Mouse (Mus musculus): Measurements from ENCODE around the gene Kank2. TPM values are rescaled to one million over a fixed set of nuclear protein-coding genes. Genes with fewer than 3 reads are reported as not detected.
A peak's percentile ranks its signal among the peaks of the same experiment; 100 is the strongest.
"Not testable (repeated sequence)": the region's sequence is repeated elsewhere in the genome, so short reads cannot be mapped to it uniquely, and the experiment has no call there.

The Kank2 gene
- total RNA-seq, 1 experiment from 2014 or later = 0.23 TPM

DNA sequence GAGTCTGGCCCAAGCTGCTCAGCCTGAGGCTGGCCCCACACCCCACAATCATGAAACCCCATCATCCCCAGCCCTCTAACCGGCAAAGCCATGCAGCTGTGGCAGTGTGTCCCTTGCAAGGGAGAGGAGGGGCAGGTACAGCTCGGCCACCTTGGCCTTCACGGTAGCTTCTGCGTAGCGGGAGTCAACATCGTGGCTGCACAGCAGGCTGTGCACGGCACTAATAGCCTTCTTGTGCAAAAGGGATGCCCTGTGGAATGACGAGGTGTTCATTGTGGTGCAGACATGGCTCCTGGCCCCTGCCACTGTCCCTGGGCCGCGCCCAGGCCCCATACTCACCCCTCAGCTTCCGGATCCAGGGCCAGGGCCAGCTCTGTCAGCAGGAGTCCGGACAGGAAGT, 21.6 kb upstream of the Kank2 start:
- ATAC-seq (ENCODE audit: extremely low read depth, insufficient number of reproducible peaks, low FRiP score, poor library complexity, severe bottlenecking) = no peak

DNA sequence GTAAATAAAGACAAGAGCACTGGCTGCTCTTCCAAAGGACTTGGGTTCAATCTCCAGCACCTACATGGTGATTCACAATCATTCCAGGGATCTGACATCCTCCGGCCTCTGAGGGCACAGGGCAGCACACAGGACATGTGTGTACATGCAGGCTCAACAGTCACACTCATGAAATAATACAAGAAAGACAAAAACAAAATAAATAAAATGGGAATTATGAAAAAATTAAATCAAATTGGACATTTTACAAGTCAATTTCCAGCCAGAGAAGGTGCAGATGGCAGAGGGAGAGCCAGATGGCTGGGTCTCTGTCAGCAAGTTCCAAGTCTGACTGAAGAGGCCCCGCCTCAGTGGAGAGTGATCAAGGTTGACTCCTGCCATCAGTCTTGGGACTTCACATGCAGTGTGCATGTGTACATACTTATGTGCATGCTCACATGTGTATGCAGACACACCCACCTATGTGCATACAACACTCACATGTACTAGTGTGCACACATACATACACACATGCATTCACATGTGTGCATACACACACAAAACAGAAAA, 20.7 kb upstream of the Kank2 start:
- no peak for ATAC-seq (ENCODE audit: extremely low read depth, insufficient number of reproducible peaks, low FRiP score, poor library complexity, severe bottlenecking)

DNA sequence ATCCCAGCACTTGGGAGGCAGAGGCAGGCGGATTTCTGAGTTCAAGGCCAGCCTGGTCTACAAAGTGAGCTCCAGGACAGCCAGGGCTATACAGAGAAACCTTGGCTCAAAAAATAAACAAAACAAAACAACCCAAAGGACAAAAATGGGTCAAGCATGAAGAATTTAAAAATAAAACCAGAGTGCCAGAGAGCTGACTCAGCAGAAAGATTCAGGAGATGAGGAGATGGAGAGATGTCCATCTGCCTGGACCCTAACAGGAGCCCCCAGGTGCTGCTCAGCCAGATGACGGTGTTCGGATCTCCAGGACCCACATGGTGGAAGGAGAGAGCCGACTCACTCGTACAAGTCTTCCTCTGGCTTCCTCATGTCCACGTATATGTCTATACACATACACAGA, 20.0 kb upstream of the Kank2 start:
- ATAC-seq (ENCODE audit: extremely low read depth, insufficient number of reproducible peaks, low FRiP score, poor library complexity, severe bottlenecking) = no peak

DNA sequence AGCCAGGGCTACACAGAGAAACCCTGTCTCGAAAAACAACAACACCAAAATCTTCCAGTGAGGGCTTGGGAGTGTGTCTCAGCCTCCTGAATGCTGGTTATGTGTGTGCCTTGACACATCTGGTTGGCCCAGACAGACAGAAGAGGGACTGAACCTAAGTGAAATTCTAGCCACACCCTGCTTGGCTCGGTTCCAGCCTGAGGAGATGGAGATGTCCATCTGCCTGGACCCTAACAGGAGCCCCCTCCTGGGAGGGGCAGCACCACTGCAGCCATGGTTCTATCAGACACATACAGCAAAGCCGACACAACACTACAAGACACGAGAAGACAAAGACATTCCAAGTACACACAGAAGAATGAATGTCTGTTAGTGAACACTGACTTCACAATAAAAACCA, 19.6 kb upstream of the Kank2 start:
- no peak for ATAC-seq (ENCODE audit: extremely low read depth, insufficient number of reproducible peaks, low FRiP score, poor library complexity, severe bottlenecking)

DNA sequence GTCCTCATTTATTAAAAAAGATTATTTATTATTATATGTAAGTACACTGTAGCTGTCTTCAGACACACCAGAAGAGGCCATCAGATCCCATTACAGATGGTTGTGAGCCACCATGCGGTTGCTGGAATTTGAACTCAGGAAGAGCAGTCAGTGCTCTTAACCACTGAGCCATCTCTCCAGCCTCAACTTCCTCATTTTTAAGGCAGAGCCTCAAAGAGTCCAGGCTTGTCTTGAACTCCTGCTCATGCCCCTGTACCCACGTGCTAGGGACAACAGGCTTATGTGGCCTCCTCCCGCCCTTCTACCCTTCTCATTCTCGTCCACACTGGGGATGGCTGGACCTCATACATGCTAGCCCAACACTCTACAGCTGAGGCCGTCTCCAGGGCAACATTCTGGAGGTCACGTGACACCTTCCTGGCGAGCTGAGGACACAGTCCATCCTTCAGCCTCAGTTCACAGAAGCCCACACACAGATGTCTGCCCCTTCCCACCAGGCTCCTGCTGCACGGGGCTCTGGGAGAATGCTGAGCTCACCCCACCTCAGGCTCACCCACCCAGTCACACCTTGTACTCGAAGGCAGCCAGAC, 18.3 kb upstream of the Kank2 start:
- ATAC-seq (ENCODE audit: extremely low read depth, insufficient number of reproducible peaks, low FRiP score, poor library complexity, severe bottlenecking) = no peak

DNA sequence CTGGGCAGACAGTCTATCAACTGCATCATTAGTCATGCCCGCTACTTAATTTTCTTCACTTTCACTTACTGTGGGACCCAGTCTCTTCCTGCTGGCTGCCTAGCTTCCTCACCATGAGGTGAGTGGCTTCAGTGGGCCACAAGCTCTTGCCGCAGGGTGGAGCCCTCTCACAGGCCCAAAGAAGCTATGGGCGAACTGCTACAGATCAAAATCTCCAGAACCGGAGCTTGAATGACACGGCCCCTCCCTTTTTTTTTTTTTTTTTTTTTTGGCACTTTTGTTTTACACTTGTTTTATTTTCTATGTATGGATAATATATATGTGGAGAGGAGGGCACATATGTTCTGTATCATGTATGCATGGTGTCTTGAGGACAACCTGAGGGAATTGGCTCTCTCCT, 12.6 kb upstream of the Kank2 start:
- ATAC-seq (ENCODE audit: extremely low read depth, insufficient number of reproducible peaks, low FRiP score, poor library complexity, severe bottlenecking) = no peak

DNA sequence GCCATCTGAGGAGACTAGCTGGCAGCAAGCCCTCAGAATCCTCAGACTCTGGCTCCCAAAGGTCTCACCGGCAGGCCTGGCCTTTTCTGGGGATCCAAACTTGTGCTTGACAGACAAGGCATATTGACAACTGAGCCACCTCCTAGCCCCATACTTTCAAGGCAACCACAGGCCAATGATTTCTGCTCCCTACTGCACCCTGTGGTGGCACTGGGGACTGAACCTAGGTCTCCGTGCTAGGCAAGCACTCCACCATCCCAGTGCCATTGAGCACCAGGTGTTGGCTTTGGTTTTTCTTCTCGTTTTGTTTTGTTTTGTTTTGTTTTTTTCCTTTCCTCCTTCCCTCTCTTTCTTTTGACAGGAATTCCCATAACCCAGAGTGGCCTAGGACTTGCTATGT, 10.0 kb upstream of the Kank2 start:
- ATAC-seq (ENCODE audit: extremely low read depth, insufficient number of reproducible peaks, low FRiP score, poor library complexity, severe bottlenecking) = no peak

DNA sequence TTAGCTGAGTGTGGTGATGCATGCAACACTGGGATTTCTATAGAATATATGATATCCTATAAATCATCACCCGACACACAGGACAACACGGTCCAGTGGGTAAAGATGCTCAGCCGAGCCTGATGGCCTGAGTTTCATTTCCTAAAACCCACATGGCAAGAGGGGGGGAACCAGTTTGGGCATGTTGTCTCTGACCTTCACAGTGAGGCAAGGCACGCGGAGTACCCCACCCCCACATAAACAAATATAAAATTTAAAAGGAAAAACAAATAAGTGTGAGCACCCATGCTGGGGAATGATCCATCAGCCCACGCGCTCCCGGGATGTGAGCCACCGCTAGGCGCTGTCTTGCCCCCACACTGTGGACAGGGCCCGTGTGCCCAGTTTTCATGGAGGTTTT, 8.4 kb upstream of the Kank2 start:
- ATAC-seq (ENCODE audit: extremely low read depth, insufficient number of reproducible peaks, low FRiP score, poor library complexity, severe bottlenecking) = no peak

DNA sequence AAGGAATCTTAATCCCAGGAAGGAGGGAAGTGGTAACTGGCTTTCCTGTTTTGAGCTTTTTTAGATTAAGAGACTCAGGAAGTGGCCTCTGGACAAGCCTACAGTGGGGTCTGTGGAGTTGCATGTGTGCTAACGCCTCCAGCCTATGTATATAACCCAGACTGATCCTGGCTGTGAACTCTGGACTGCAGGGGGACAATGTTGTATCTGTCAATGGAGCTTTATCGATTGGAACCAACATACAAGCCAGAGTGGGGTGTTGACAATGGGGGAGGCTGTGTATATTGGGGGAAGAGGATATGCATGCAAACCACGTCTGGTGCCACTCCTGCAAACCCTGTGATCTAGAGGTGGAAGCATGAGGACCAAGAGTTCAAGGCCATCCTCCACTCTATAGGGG, 7.8 kb upstream of the Kank2 start:
- ATAC-seq (ENCODE audit: extremely low read depth, insufficient number of reproducible peaks, low FRiP score, poor library complexity, severe bottlenecking) = no peak

DNA sequence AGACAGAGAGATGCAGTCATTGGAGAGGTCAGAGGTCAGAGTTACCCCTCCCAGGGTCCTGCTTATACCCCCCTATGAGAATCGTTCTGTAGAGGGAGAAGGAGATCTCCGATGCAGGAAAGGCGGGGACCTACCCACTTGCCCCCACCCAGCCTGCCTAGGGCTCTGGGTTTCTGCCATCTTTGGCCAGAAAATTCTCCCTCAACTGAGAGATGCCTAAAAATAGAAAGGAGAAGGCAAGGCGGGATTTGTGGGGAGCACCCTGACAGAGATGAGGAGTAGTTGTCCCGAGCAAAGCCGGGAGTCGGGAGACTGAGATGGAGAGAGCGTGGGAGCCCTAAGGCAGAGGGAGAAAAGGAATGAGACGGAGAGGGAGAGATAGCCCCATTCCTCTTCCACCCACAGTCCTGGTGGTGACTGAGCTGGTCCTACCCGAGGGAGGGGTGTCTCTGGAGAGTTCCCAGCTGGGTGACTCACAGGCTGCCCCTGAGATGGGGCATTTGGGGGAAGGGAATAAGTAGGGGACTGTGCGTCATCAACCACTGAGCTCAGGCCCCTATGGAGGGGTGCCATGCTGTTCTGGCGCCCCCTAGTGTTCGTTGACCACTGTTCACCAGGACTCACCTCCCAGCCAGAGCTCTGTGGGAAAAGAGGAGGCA, 5.6 kb upstream of the Kank2 start:
- ATAC-seq (ENCODE audit: extremely low read depth, insufficient number of reproducible peaks, low FRiP score, poor library complexity, severe bottlenecking) = peak; percentile 61

DNA sequence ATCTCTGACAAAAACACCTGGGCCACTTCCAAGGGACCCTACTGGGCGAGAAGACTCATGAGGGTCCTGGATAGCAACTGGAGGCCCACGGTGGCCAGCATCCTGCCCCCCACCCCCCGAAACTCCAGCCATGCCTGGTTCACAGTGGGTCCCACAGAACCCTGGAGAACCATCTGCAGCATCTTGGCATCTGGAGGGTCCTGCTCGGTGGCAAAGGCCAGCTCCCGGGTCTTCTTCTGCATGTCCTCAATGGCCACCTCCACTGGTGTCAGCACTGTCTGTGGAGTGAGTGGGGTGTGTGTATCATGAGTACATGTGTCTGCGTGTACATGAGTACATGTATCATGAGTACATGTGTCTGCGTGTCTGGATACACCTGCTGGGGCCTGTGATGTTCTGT, 3.0 kb upstream of the Kank2 start:
- no peak for ATAC-seq (ENCODE audit: extremely low read depth, insufficient number of reproducible peaks, low FRiP score, poor library complexity, severe bottlenecking)

DNA sequence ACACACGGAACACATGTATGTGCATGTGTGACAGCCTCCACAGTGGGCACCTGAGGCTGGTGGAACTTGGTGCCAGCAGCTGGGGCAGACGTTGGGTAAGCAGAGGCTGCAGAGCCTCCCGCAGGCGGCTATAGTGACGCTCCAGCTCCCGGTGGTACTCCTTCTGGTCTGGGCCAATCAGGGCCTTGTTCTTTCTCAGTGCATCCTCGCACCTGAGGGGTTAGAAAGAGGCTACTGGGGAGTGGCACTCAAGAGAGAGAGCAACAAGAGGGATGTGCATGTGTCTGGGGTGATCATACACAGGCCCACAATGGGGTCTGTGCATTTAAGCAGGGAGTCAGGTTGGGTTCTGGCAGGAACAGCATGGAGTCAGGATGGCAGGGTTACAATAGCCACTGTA, 2.6 kb upstream of the Kank2 start:
- no peak for ATAC-seq (ENCODE audit: extremely low read depth, insufficient number of reproducible peaks, low FRiP score, poor library complexity, severe bottlenecking)

DNA sequence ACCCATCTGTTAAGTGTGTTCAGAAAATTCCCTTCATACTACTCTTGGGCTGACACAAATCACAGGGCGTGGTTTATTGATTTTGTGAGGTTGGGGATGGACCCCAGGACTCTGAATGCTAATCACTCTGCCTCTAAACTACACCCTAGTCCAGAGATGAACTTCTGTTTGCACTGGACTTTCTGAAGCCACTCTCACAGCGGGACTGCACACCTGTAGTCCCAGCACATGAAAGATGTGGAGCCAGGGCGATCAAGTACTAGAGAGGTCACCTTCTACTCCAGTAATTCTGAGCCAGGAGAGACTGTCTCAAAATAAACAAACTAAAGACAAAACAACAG, 436 bp upstream of the Kank2 start:
- no peak for ATAC-seq (ENCODE audit: extremely low read depth, insufficient number of reproducible peaks, low FRiP score, poor library complexity, severe bottlenecking)

DNA sequence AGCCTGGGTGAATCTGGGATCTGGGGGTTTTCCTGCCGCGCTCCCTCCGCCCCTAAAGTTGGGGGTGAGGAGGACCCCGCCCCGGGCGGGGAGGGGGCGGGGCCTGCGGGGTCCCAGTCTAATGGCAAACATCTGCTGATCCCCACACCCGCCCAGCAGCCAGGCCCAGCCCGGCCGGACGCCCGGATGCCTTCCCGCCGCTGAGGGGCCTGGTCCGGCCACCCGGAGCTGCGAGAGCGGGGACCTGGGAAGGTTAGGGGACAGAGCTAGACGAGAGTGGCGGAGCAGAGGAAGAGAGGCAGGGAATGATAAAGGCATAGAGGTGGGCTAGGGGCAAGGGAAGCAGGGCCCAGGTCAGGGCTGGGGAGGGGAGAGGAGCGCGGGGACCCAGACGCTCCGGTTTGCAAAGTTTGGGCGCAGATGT, 611 bp downstream of the Kank2 start:
- no peak for ATAC-seq (ENCODE audit: extremely low read depth, insufficient number of reproducible peaks, low FRiP score, poor library complexity, severe bottlenecking)

DNA sequence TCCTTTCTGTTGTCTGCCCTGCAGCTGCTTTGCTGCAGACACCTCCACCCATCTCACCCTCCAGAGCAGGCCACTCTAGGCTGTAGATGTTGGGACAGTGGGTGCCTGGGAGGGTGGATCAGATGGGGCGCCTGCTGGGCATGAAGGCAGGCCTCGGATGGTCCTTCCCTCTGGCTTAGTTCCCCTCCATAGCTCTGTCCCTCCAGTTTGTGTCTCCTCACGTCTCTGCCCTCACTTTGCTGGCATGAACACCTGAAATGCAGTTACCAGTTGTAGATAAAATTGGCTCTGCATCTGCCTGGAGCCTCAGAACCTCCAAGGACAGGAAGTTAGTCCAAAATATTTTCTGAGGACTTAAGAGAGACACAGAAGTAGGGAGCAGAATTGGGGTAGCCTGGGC, 1.6 kb downstream of the Kank2 start:
- no peak for ATAC-seq (ENCODE audit: extremely low read depth, insufficient number of reproducible peaks, low FRiP score, poor library complexity, severe bottlenecking)

DNA sequence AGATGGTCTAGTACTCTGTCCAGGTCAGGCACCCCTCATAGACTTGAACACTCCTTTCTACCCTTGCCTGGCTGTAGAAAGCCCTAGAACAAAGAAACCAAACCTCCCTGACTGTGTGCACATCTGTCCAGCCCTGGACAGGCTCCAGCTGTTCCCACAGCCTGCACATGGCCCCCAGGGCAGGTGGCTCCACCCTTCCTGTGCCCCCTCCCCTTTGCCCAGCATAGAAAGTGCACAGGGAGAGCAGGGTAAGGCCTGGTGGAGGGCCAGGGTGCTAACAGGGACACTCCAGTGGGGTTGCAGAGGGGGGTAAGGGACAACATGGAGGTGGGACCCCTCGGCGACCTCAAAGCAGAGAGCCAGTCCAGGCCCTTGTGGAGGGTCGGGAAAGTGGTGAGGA, 2.3 kb downstream of the Kank2 start:
- no peak for ATAC-seq (ENCODE audit: extremely low read depth, insufficient number of reproducible peaks, low FRiP score, poor library complexity, severe bottlenecking)

DNA sequence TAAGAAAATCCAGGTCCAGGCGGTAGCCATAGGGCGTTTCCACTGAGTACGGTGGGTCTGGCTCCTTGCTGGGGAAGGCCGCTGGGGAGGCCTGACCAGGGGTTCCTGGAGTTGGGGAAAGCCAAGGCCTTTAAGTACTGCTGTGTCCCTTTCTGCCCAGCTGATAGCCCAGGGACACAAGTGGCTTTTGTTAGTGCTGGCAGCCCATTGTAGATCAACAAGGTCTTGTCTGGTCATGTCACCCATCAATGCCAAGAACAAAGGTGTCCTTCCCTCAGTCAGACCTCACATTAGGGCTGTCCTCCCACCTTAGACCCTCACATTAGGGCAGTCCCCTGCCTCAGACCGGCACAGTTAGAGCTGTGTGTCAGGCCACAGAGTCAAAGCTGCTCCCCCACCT, 3.0 kb downstream of the Kank2 start:
- ATAC-seq (ENCODE audit: extremely low read depth, insufficient number of reproducible peaks, low FRiP score, poor library complexity, severe bottlenecking) = no peak

DNA sequence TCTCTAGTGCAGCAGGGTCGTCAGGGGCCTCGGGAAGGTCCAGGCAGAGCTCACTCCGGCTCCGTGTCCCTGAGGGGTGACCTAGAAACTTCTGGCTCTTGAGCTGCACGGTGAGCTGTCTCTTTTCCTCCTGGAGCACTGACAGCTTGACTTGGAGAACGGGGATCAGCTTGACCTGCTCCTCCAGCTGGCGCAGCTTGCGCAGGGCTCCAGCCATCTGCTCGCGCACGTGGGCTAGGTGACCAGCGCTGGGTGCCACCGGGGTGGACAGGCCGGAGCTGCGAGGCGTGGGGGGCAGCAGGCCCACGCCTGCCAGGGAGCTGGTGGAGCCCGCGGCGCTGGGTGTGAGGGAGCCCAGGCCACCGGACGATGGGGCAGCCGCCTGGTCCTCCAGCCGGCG, 3.6 kb downstream of the Kank2 start:
- no peak for ATAC-seq (ENCODE audit: extremely low read depth, insufficient number of reproducible peaks, low FRiP score, poor library complexity, severe bottlenecking)

DNA sequence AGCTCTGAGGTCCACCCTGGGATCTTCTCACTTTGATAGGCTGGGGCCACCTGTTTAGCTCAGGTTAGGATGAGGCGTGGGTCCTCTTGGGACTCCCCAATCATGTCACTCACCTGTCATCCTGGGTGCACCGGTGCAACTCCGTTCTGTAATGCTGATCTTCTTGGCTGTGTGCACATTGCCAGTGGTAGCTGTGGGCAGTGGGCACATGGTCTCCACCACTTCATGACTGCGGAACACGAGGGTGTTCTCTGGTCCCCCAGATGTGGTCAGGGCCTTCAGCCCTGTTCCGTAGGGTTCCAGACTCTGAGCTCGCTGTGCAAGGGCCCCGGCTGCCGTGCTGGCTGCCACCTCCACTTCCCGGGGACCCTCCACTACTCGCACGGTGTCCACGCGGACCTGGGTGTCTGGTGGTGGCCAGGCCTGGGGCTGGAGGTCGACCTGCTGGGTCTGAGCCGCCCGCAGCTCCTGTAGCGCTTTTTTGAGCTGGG, 4.2 kb downstream of the Kank2 start:
- no peak for ATAC-seq (ENCODE audit: extremely low read depth, insufficient number of reproducible peaks, low FRiP score, poor library complexity, severe bottlenecking)

DNA sequence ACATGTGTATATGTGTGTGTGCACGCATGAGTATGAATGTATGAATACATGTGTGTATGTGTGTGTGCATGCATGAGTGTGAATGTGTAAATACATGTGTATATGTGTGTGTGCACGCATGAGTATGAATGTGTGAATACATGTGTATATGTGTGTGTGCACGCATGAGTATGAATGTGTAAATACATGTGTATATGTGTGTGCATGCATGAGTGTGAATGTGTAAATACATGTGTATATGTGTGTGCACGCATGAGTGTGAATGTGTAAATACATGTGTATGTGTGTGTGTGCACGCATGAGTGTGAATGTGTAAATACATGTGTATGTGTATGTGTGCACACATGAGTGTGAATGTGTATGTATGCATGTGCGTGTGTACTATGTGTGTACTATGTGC, 5.0 kb downstream of the Kank2 start:
- not testable (repeated sequence) for ATAC-seq (ENCODE audit: extremely low read depth, insufficient number of reproducible peaks, low FRiP score, poor library complexity, severe bottlenecking)

DNA sequence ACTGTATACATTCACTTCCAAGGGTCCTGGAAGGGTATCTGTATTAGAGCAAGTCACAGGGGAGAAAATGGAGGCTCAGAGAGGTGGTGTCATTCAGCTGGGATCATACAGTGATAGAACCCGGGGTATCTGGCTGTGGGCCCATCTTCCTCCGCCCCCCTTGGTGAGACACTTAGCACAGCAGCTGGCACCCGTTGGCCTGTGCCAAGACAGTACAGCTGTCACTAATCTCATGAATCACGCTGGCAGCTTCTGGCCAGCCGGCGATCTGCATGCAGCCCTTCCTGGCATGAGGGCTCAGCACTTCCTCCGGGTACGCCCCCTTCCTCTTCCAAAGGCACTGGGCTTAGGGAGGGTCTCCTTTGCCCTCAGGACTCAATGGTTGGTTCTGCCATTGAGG, 5.9 kb downstream of the Kank2 start:
- no peak for ATAC-seq (ENCODE audit: extremely low read depth, insufficient number of reproducible peaks, low FRiP score, poor library complexity, severe bottlenecking)
